In genomic region chr19:41003694-41004315, GRCm38 (mm10) we compare ENCODE assay signal across 26 mouse cellular contexts. TPM values are rescaled to one million over a fixed set of nuclear protein-coding genes. Genes with fewer than 3 reads are reported as not detected.
"Had no signal": no experiment of that assay in that cellular context is flagged by ENCODE, and none has a peak within 500 bp of the region (broad histone marks: within the 10 kb centered on the region; RNA-seq: fewer than 3 reads in every experiment).

No protein-coding gene starts in this region.

- ATAC-seq: hindbrain, embryonic 16.5 days; inflammation-experienced regulatory T-cells, adult 6 months; intestine, embryonic 15.5 days; intestine, postnatal 0 days; liver, embryonic 12.5 days had no signal

- H3K27me3 ChIP-seq: heart, embryonic 12.5 days; hindbrain, embryonic 12.5 days; intestine, embryonic 15.5 days; limb, embryonic 13.5 days; limb, embryonic 15.5 days; liver, embryonic 12.5 days had no signal

- H3K36me3 ChIP-seq: heart, embryonic 10.5 days; heart, embryonic 12.5 days; hindbrain, embryonic 10.5 days; hindbrain, embryonic 12.5 days; intestine, embryonic 15.5 days; limb, embryonic 13.5 days; limb, embryonic 15.5 days; liver, embryonic 12.5 days had no signal

- H3K4me3 ChIP-seq: gastrocnemius, adult 2 months; heart, embryonic 10.5 days; heart, embryonic 12.5 days; hindbrain, embryonic 10.5 days; hindbrain, embryonic 12.5 days; intestine, embryonic 15.5 days; limb, embryonic 13.5 days; limb, embryonic 15.5 days; liver, embryonic 12.5 days had no signal

- DNase-seq: gastrocnemius, adult 2 months; gastrocnemius, postnatal 10 days; gastrocnemius, postnatal 25 days; heart, adult 18-20 months; heart, postnatal 10 days; heart, postnatal 4 days; kidney, adult 18-20 months; kidney, adult 8-10 months; kidney, postnatal 10 days; kidney, postnatal 25 days; layer of hippocampus, adult 9-11 months; layer of hippocampus, postnatal 36 days; left cerebral cortex, postnatal 4 days had no signal

RNA-seq across cellular contexts. Expression of gene Dntt, which starts 25.3 kb away (rescaled TPM):
- polyA plus RNA-seq: heart, embryonic 12.5 days; heart, embryonic 14.5 days; hindbrain, embryonic 10.5 days; intestine, embryonic 15.5 days; intestine, postnatal 0 days; limb, embryonic 11.5 days; limb, embryonic 13.5 days; limb, embryonic 15.5 days had no signal
